Mouse (Mus musculus) stomach, postnatal 0 days (tissue): ENCODE results near the gene Creg1. TPM values are rescaled to one million over a fixed set of nuclear protein-coding genes. Genes with fewer than 3 reads are reported as not detected.

Source experiments
- ATAC-seq: fragments of 200-750 bp; cut with Nextera tagmentation; 2 replicates; pipeline ENCODE4 v1.8.0; 2017; ENCODE audit not compliant: low FRiP score, low TSS enrichment
- DNase-seq: peaks from one replicate; pipeline ENCODE4 v3.0.0-alpha.2; 2016; ENCODE audit warnings: low spot score
- H3K27ac ChIP-seq: fragments of 300-500 bp; sonication (generic); replicated peaks from 2 replicates; pipeline ENCODE4 v1.5.1; 2014; ENCODE audit warnings: mild to moderate bottlenecking, control low read depth
- H3K27me3 ChIP-seq: fragments of 300-500 bp; sonication (generic); 2 replicates; pipeline ENCODE4 v1.6.1; 2014; ENCODE audit warnings: low read length; ENCODE audit not compliant: control insufficient read depth, insufficient read depth
- H3K36me3 ChIP-seq: fragments of 300-500 bp; sonication (generic); 2 replicates; pipeline ENCODE4 v1.6.1; 2014; ENCODE audit warnings: low read length, mixed read lengths; ENCODE audit not compliant: control insufficient read depth, insufficient read depth
- H3K4me1 ChIP-seq: fragments of 300-500 bp; sonication (generic); replicated peaks from 2 replicates; pipeline ENCODE4 v1.6.1; 2014; ENCODE audit warnings: antibody characterized with exemption; ENCODE audit not compliant: control insufficient read depth, insufficient read depth
- H3K4me2 ChIP-seq: fragments of 300-500 bp; sonication (generic); replicated peaks from 2 replicates; pipeline ENCODE4 v1.6.1; 2014; ENCODE audit warnings: low read depth, mild to moderate bottlenecking, control low read depth, moderate library complexity
- H3K4me3 ChIP-seq: fragments of 300-500 bp; sonication (generic); 2 replicates; pipeline ENCODE4 v1.5.1; 2014; ENCODE audit warnings: low read depth, low read length, control low read depth
- H3K9ac ChIP-seq: fragments of 300-500 bp; sonication (generic); 2 replicates; pipeline ENCODE4 v1.6.1; 2014; ENCODE audit warnings: mild to moderate bottlenecking, low read length, control low read depth, mixed read lengths
- H3K9me3 ChIP-seq: fragments of 300-500 bp; sonication (generic); 2 replicates; pipeline ENCODE4 v1.6.1; 2016; ENCODE audit warnings: low read length; ENCODE audit not compliant: control insufficient read depth
- CTCF ChIP-seq: IDR thresholded peaks from 2 replicates; pipeline ENCODE4 v1.5.1; 2016; ENCODE audit warnings: antibody characterized with exemption, low read depth, mild to moderate bottlenecking, moderate library complexity
- WGBS: fragments of 180-500 bp; shearing (Covaris S2); extraction: QIAGEN DNeasy Blood & Tissue Kit; methylation state at CpG from one replicate; pipeline ENCODE4 v1.1.7; 2014; 5-methylcytosine and 5-hydroxymethylcytosine counted together
- polyA plus RNA-seq: library from polyadenylated mRNA; unstranded; fragments of >200 nt; fragmentation: Nextera tagmentation; extraction: Ambion mirVana; gene quantifications from 2 replicates; pipeline ENCODE4 v1.2.1, GENCODE M21; 2015

The Creg1 gene
- polyA plus RNA-seq, 1 experiment from 2014 or later = 139 TPM

DNA sequence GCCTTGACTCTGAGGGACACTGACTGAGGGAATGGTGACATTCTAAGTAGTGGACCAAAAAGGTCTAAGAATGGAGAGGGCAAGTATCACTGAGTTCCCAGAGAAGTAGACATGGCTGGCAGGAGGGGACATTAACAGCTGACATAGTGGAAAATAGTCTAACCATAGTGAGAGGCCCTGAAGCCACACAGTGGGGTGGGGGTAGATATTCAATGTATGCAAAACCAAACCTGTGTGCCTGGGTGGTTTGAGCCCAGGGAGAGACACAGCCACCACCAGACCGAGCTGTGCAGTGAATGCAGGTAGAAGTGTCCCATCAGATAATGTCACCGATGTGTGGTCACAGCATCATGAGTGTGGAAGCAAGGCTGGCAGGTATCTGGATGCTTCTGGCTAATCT is 58.5 kb downstream of the Creg1 start:
- Histone ChIP-seq H3K9ac (no peak overlapping the region), H3K36me3 (no peaks in the 10 kb centered on the region), H3K27ac (no peak overlapping the region), H3K4me3 (no peak overlapping the region), H3K27me3 (no peaks in the 10 kb centered on the region), H3K4me1 (no peaks in the 10 kb centered on the region), H3K4me2 (no peak overlapping the region), H3K9me3 (no peaks in the 10 kb centered on the region)
- DNase-seq (no peak), ATAC-seq (no peak)
- WGBS = 78% methylated on average over 2 of the region's 2 CpGs
- TF ChIP-seq CTCF = no peak

Other genes starting within 250 kb of the Creg1 start
- 71.4 and 76.4 TPM in 2 replicates for gene Mpzl1, start 129.2 kb upstream of the Creg1 start, polyA plus RNA-seq
- gene Rcsd1, start 54.0 kb upstream of the Creg1 start, polyA plus RNA-seq = 16.1 TPM in 2 replicates
- 0.24 and 0.52 TPM in 2 replicates for gene Cd247, start 24.9 kb downstream of the Creg1 start, polyA plus RNA-seq
- 4.9 TPM in 2 replicates for gene Pou2f1, start 238.9 kb downstream of the Creg1 start, polyA plus RNA-seq